Mouse (Mus musculus) liver, postnatal 0 days (tissue): Measurements from ENCODE around the gene Tac2.

Experiments used
- CTCF ChIP-seq: sonication (generic); IDR thresholded peaks from 2 replicates; pipeline ENCODE4 v1.5.1; 2016; ENCODE audit warnings: antibody characterized with exemption, low read depth
- EP300 ChIP-seq: IDR thresholded peaks from 2 replicates; pipeline ENCODE4 v1.6.1; 2016; ENCODE audit warnings: antibody characterized with exemption, low read depth, mild to moderate bottlenecking

- no peak for TF ChIP-seq CTCF
- TF ChIP-seq EP300, result no peak
These were observed 2.4 kb upstream of the Tac2 start for GRCm38 (mm10) chr10:127721671-127722418.
